Mouse (Mus musculus): ENCODE measurements at regions not wholly inside any gene's neighbourhood (a gene's known extent, or its start where the extent isn't known, plus 50 kb on each side); places are given as distances from the start of the nearest gene placed in this dataset.

- DNase-seq (ENCODE audit: low spot score): no peak
Observed at GRCm38 (mm10) chr11:35065959-35066414, 55.0 kb upstream of the Slit3 start.

DNA sequence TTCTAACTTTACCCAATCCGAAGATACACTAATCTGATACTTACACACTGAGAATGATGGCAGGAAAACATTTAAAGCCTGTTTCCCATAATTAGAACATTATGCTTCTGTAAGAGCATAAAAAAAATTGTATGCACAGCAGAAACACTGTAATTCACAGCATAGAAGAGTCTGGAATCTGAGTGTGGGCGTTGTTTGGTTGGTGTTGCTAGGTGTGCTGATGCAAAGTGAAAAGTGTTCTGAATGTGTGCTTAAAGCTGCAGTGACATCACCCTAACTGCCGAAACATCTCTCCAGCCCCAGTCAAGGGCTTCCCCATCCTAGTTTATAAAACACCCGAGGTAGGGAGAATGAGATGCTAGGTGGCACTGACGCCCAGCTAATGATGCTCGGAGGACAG is 63.2 kb upstream of the Slit3 start:
- no peak for DNase-seq (ENCODE audit: low spot score)

GRCm38 (mm10) chr11:35055496-35056125 is 65.4 kb upstream of the Slit3 start:
- DNase-seq (ENCODE audit: low spot score): no peak

GRCm38 (mm10) chr11:35053613-35053950 is 67.4 kb upstream of the Slit3 start:
- no peak for DNase-seq (ENCODE audit: low spot score)

DNA sequence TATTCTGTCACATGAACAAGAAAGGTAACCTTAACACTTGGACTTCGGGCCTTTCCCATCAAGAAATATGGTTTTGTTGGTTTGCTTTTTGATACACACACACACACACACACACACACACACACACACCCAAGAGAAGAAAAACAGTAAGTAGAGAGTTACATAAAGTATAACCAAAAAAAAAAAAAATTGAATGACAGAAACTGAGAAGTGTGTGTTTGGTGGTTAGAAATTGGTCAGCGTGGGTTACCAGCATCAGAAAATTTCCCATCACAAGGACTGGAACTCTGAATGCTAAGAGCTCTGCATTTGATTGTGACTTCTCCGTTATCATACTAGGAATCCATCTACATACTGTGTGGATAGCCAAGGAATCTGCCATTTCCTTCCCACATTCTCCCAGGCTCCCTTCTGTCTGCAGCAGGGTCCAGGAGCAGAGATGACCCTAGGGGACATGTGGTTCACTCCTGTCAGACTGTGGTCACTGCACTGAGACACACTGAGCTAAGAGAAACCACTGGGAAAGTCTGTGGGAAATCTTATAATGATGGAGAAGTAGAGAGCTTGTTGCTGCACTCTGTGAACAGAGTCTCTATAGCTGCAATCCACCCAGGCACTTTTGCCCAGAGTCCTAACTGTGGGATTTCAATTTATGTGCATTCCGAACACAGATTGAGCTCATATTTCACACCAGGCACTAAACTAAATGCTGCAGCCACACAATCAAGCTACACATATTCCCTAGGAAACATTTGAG is 68.0 kb upstream of the Slit3 start:
- DNase-seq (ENCODE audit: low spot score): no peak

DNA sequence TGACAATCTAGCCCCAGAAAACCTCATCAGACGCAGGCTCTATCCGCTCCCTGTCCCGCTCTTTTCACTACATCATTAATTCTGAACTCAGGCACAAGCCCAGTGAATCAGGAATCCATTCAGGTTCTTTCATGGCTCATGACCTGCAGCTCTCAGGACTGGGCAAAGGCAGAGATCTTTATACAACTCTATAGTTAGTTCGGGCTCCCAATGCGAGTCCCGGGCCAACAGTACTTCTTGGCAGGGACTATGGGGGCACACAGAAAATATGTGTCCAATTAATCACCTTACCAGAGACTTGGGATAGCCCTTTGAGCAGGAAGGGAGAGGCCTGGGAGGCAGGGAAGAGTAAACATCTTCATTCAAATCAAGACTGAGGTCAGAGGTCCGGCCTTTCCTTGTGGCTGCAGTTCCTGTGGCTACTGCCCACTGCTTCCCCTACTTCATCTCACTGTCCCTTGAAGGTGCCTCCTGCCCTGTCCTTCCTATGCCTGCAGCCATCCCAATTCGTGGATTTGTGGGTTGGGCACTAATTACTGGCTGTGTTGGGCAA is 71.3 kb upstream of the Slit3 start:
- DNase-seq (ENCODE audit: low spot score): no peak

- no peak for DNase-seq (ENCODE audit: low spot score)
Observed at GRCm38 (mm10) chr11:35044659-35045058, 76.4 kb upstream of the Slit3 start.

DNA sequence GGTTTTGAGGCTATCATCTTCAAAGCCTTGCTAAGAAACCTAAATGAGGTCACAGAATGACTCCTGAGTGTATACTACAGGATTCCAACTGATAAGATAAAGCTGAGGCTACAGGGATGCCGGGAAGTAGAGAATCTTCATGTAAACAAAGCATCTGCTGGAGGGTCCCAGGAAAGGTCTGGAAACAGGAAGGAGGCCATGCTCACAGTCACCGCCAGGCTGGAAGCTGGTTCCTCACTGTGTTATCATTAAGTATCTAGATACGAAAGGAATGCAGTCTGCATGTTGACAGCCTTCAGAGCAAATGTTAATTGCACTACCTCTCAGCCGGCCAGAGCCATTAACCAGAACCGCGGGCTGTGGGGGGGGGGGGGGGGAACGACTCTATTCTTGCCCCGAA is 96.6 kb upstream of the Slit3 start:
- no peak for DNase-seq (ENCODE audit: low spot score)

DNA sequence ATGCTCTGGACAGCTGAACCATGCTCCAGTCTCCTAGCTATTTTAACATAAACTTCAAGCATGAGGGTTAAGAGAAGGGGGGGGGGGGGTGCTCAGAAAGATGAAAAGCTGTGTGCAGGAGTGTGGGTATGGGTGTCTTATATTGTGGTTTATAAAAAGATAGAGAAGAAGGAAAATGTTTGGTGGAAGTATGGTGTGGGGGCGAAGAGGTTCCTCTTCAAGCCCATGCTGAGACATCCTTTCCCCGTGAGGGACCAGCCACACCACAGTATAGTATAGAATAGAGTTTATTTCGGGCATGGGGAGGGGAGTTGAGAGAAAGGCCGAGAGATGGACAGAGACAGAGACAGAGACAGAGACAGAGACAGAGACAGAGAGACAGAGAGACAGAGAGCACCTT is 97.2 kb upstream of the Slit3 start:
- no peak for DNase-seq (ENCODE audit: low spot score)

DNA sequence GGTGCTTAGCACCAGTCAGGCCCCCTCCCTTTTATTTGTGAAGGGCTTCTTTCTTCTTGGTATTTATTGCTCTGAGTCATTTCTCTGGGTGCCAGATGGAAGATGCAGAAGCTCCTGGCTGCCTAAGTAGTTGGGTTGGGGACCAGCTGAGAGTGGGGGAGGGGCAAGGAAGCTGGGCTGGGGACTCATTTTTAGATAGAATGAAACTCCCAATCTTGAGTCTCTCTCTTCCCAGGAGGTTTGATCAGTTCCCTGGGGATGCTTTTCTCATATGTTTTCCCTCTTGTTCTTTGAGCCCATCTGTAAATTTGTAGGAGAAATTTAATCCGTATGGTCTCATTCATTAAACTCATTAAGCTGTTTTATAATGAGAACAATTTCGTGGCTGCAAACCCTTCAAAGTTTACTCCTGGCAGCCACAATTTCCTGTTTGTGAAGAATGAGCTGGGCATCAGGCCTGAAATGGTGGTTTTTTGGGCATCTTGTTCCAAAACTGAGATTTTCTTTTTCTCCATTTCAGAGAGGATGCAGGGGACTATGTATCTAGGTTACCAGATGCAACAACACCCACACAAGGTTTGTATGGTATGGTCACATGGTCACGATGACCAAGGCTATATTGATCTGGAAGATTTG is 98.9 kb upstream of the Slit3 start:
- DNase-seq (ENCODE audit: low spot score): no peak

DNA sequence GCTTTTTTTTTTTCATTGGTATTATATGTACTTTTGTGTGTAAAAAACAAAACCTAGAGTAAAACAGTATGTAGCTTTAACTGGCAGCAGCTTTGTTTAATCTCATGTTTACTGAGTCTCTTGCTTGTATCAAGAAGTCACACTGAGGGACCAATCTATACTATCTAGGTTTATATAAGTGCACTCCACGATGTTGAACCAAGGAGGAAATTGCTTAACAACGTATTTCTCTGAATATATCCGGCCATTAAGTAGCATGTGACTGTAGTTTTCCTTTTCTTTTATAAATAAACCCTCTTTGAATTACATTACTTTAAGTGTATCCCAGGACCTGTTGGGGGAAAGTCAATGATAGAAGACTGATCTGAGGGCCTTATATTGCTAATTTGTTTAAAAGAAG is 104.0 kb upstream of the Slit3 start:
- DNase-seq (ENCODE audit: low spot score): no peak

- peak; percentile 10 for DNase-seq (ENCODE audit: low spot score)
Observed at GRCm38 (mm10) chr11:35011521-35012476, 109.2 kb upstream of the Slit3 start.

DNA sequence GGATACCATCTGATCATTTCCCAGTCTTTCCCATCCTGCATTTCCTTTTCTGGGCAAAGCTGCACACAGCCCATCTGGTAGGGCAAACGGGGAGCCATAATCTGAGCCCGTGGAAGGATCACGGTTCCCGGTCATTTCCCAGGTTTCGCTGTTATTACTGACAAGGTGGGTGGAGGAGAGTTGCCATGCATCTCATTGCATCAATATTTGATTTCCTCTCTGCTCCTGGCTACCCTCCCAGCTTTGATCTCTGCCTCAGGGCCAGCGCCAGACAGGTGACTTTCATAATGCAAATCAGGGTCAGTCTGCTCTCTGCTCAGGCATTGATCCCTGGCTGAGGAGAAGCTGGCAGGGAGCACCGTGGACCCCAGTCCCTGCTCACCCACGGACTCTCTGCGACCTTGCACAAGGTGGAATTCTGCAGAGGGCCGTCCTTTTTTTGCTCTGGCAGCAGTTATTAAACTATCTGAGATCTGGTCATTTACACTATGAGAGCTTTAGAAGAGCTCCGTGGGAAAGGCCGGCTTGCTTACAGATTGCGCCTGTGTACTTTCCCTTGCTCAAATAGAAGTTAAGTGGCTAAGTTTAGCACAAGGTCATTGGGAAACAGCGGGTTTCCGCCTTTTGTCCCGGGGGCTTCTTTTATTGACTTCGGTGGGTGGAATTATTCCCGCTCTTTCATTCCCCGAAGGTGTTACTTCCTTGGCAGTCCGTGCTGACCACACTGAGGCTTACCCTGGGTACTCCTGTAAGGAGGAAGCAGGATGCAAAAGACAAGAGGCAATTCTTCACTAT is 114.1 kb upstream of the Slit3 start:
- peak; percentile 7 for DNase-seq (ENCODE audit: low spot score)

DNA sequence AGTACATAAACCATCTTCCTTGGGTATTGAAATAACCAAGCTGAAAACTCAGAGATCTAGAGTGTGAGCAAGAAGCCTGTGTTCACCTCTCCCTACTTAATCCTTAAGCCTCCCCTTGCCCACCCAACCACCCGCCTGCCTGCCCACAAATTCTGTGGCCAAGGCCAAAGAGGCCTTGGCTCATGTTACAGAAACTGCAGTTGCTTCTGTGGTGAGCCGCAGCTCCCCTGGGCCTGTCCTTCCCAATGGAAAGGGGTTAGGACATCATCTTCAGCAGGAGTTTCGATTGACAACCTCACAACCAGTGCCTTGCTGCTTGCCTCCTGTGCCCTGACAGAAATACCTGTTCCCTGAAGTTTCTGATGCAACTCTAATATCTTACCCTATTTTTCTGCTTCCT is 115.9 kb upstream of the Slit3 start:
- DNase-seq (ENCODE audit: low spot score): no peak

GRCm38 (mm10) chr11:35004431-35004830 is 116.6 kb upstream of the Slit3 start:
- no peak for DNase-seq (ENCODE audit: low spot score)

GRCm38 (mm10) chr11:35003956-35004355 is 117.1 kb upstream of the Slit3 start:
- DNase-seq (ENCODE audit: low spot score): no peak

GRCm38 (mm10) chr11:34997906-34998305 is 123.1 kb upstream of the Slit3 start:
- DNase-seq (ENCODE audit: low spot score): no peak

DNA sequence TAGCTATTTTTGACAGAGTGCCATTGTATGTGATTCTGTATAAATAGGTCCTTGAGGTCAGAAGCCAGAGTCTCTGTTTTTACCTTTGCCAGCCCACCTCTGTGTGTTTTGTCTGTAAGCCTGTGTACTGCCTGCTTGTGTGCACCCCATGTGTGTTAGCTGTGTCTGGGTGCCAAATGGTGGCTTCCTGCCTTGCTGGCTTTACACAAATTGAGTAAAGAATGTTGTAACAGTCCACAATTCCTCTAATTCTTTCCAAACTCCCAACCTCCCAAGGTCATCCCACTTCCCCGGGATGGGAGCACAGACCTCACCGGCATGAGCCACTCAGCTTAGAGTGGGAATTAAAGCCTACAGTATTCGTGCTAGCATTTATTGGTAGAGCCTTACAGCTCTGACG is 125.5 kb upstream of the Slit3 start:
- no peak for DNase-seq (ENCODE audit: low spot score)

DNA sequence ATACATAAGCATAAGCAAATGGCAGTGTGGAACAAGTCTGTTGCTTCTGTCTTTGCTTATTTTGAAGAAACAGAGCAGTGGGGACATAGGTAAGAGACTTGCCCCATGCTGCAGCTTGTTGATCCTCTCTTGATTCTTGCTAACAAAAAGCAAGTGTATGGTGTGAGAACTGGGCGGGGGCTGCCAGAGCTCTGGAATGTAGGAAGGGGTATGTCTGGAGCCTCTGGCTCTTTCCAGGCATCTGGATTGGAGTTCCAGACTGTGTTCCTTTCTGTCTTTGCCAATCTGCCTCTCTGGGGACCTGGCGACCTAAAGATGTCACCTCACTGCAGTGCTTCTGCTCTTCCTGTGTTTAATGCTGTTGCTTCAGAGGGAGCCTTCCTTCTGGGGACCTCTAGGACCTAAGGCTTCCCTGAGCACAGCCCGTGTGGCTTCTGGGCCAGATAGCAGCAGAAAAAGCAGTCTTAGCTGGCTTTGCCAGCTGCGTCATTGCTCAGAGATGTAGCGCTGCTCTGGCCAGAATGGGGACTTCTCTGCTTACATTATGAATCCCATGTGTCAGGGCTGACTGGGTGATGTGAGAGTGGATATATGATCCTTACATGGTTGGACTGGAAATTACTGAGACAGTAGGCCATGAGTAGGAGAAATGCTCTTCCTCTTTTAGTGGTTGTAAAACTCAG is 138.1 kb upstream of the Slit3 start:
- DNase-seq (ENCODE audit: low spot score): no peak

- DNase-seq (ENCODE audit: low spot score): no peak
Observed at GRCm38 (mm10) chr11:34980210-34980609, 140.8 kb upstream of the Slit3 start.

DNA sequence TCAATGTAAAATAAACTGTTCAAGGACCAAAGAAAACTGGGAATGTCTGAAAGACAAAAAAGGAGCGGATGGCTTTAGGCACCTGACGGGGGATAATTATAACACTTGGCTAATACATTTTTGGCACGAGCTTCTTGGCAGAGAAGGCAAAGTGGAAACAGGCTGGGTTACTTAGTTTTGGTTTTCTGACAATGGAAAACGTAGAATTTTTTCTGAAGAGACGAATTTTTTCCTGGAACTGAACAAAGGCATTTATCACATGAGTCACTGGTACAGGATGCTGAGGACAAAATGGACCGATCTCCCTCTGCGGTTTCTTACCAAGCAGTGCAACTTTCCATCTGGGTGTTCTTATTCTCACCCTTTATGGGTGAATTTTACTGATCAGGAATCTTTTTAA is 143.2 kb upstream of the Slit3 start:
- no peak for DNase-seq (ENCODE audit: low spot score)
